Mouse (Mus musculus) testis, adult 10 weeks (tissue): ENCODE measurements around the gene Rpgr. TPM values are rescaled to one million over a fixed set of nuclear protein-coding genes. Genes with fewer than 3 reads are reported as not detected.

Source experiments
- polyA plus RNA-seq: library from polyadenylated mRNA; stranded (reverse); fragments of 350-450 nt; fragmentation: Illumina TruSeq; extraction: RNeasy Lipid Tissue Mini Kit (QIAGEN cat#74804); gene quantifications from one replicate; pipeline ENCODE4 v1.2.3, GENCODE M21; 2014; ENCODE audit warnings: low read depth, low replicate concordance

Rpgr gene
- 77.6 TPM for polyA plus RNA-seq

DNA sequence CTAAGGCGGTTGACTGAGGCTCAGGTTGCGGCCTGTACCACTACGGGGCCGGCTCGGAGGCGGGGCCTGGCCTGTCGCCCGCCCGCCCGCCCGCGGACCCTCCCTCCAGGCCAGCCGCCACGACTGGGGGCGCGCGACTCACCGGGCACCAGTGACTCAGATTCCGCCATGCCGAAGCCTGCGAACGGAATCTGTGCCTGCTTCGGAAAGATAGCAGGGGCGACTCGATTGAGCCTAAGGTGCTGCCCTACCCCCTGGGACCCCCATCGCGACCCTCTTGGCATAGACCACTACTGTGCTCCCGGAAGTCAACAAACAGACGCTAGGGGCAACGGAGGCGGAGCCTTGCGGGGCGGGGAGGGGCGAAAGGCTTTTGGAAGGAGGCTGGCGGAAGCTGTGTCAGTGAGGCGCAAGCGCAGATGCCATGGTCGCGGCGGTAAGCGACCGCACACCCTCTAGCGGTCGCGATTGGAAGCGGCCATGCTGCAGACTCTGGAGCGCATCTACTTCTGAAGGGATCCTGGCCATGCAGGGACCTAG, at the start of gene Rpgr:
Gene Rpgr (minus strand): TSS at position 511 of the 540 bp plus-strand sequence.

DNA sequence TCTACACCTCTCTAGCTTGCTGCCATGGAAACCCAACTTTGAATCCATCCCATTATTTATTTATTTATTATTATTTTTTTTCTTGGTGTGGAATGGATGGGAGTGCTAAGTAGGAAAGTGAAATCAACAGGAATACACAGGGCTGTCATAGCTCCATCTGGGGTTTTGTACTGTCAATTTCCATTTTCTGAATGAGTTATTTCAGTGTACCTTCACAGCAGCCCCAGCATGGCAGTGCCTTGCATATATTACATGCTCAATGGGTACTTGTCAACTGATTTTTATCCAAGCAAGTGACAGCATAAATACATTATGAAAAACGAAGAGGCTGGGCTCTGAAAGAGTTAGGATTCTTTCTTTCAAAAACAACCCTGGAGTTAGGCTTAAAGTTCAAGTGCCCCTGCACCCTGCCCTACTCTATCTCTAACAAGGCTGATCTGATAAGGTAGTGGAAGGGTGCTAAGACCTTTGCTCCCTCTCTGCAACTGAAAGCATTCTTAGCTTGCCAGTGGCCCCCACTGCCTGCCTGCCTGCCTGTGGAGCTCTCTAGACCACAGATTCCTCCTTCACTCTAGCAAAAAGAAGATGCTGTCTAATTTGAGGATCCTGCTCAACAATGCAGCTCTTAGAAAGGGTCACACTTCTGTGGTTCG, 35.3 kb upstream of the Rpgr start, which contains the start of gene Otc:
Gene Otc (plus strand): TSS at position 454 of the 653 bp plus-strand sequence.

DNA sequence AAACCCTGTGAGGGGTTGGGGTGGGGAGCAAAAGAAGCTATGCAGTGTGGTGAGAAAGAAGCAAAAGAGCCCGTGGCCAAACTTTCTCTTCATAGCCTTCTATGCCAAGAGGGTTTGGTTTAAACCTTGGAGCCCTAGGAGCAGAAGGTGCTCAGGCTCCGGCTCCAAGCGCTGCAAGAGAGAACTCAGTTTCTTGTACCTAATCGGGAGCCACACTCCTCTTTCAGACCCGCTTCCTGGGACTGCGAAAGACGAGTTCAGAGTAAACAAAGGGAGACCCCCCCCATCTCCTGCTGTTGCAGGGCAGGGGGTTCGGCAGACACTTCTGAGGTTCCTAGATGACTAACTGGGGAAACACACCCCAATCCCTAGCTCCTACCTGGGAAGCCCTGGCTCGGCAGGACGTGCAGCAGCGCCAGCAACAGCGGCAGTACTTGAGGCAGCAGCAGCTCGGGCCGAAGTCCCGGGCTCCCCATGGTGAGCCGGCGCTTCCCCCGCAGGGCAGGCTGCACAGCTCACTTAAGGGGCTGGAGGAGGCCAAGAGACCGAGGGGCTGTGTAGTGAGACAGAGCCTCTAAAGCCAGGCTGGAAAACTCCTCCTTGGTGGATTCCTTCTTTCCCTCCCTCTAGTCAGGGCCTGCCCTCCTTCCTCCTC, 99.5 kb downstream of the Rpgr start, which contains the start of gene Srpx:
Gene Srpx (minus strand): TSS at position 645 of the 655 bp plus-strand sequence.

Other genes starting within 250 kb of the Rpgr start
- gene Srpx, start 99.2 kb downstream of the Rpgr start, polyA plus RNA-seq: 0.08 TPM
- gene Otc, start 35.4 kb upstream of the Rpgr start, polyA plus RNA-seq: 0.17 TPM